Mouse (Mus musculus): Measurements from ENCODE around the gene Cyfip2.

Cyfip2 gene

GRCm38 (mm10) chr11:46308271-46308974 is 4.2 kb downstream of the Cyfip2 start:
- no peak for DNase-seq (ENCODE audit: extremely low read depth, low read depth, low spot score)

GRCm38 (mm10) chr11:46307768-46308167 is 4.9 kb downstream of the Cyfip2 start:
- DNase-seq (ENCODE audit: extremely low read depth, low read depth, low spot score) = no peak

- DNase-seq (ENCODE audit: extremely low read depth, low read depth, low spot score) = no peak
Observed at GRCm38 (mm10) chr11:46306776-46307175, 5.9 kb downstream of the Cyfip2 start.

- no peak for DNase-seq (ENCODE audit: extremely low read depth, low read depth, low spot score)
Observed at GRCm38 (mm10) chr11:46305881-46306520, 6.7 kb downstream of the Cyfip2 start.

GRCm38 (mm10) chr11:46304864-46305710 is 7.6 kb downstream of the Cyfip2 start:
- DNase-seq (ENCODE audit: extremely low read depth, low read depth, low spot score) = no peak

- DNase-seq (ENCODE audit: extremely low read depth, low read depth, low spot score) = no peak
Observed at GRCm38 (mm10) chr11:46304093-46304492, 8.6 kb downstream of the Cyfip2 start.

GRCm38 (mm10) chr11:46302471-46302870 is 10.2 kb downstream of the Cyfip2 start:
- no peak for DNase-seq (ENCODE audit: extremely low read depth, low read depth, low spot score)

- DNase-seq (ENCODE audit: extremely low read depth, low read depth, low spot score) = no peak
Observed at GRCm38 (mm10) chr11:46301579-46302248, 10.9 kb downstream of the Cyfip2 start.

GRCm38 (mm10) chr11:46299901-46300300 is 12.8 kb downstream of the Cyfip2 start:
- no peak for DNase-seq (ENCODE audit: extremely low read depth, low read depth, low spot score)

- DNase-seq (ENCODE audit: extremely low read depth, low read depth, low spot score) = no peak
Observed at GRCm38 (mm10) chr11:46298889-46299785, 13.5 kb downstream of the Cyfip2 start.

- DNase-seq (ENCODE audit: extremely low read depth, low read depth, low spot score) = no peak
Observed at GRCm38 (mm10) chr11:46294390-46294789, 18.3 kb downstream of the Cyfip2 start.

GRCm38 (mm10) chr11:46293491-46293890 is 19.2 kb downstream of the Cyfip2 start:
- no peak for DNase-seq (ENCODE audit: extremely low read depth, low read depth, low spot score)

- DNase-seq (ENCODE audit: extremely low read depth, low read depth, low spot score) = no peak
Observed at GRCm38 (mm10) chr11:46290988-46291405, 21.7 kb downstream of the Cyfip2 start.

GRCm38 (mm10) chr11:46289561-46289960 is 23.1 kb downstream of the Cyfip2 start:
- DNase-seq (ENCODE audit: extremely low read depth, low read depth, low spot score) = no peak

GRCm38 (mm10) chr11:46289022-46289421 is 23.6 kb downstream of the Cyfip2 start:
- no peak for DNase-seq (ENCODE audit: extremely low read depth, low read depth, low spot score)

GRCm38 (mm10) chr11:46288091-46288490 is 24.6 kb downstream of the Cyfip2 start:
- no peak for DNase-seq (ENCODE audit: extremely low read depth, low read depth, low spot score)

GRCm38 (mm10) chr11:46286803-46287202 is 25.9 kb downstream of the Cyfip2 start:
- DNase-seq (ENCODE audit: extremely low read depth, low read depth, low spot score) = no peak

GRCm38 (mm10) chr11:46283800-46284199 is 28.9 kb downstream of the Cyfip2 start:
- DNase-seq (ENCODE audit: extremely low read depth, low read depth, low spot score) = no peak

GRCm38 (mm10) chr11:46282612-46283011 is 30.0 kb downstream of the Cyfip2 start:
- no peak for DNase-seq (ENCODE audit: extremely low read depth, low read depth, low spot score)

GRCm38 (mm10) chr11:46278709-46279108 is 34.0 kb downstream of the Cyfip2 start:
- DNase-seq (ENCODE audit: extremely low read depth, low read depth, low spot score) = no peak

All from fat pad, adult 2 months (tissue).